Mouse (Mus musculus) cortical plate, adult 2 months (tissue): ENCODE measurements around the gene Mmd.

Experiments used
- CTCF ChIP-seq: fragments of 200-500 bp; IDR thresholded peaks from 2 replicates; pipeline ENCODE4 v1.5.1; 2011; ENCODE audit warnings: mild to moderate bottlenecking, control low read depth, low read length; ENCODE audit not compliant: insufficient read depth; ENCODE audit errors: extremely low read depth
- POLR2A ChIP-seq: fragments of 200-500 bp; IDR thresholded peaks from 2 replicates; pipeline ENCODE4 v1.6.1; 2011; ENCODE audit warnings: mild to moderate bottlenecking, low read length, control low read depth; ENCODE audit not compliant: insufficient read depth; ENCODE audit errors: extremely low read depth

- TF ChIP-seq CTCF (no peak), POLR2A (no peak)
Observed at GRCm38 (mm10) chr11:90283601-90284000, 34.3 kb downstream of the Mmd start.
